Mouse (Mus musculus) limb, embryonic 14.5 days (tissue): ENCODE data around the gene Ccdc163. TPM values are rescaled to one million over a fixed set of nuclear protein-coding genes. Genes with fewer than 3 reads are reported as not detected.

ENCODE experiments used
- ATAC-seq: fragments of 200-750 bp; cut with Nextera tagmentation; 2 replicates; pipeline ENCODE4 v1.8.0; 2017; ENCODE audit warnings: low read depth, moderate number of reproducible peaks, moderate TSS enrichment; ENCODE audit not compliant: low FRiP score
- DNase-seq: peaks from one replicate; pipeline ENCODE4 v3.0.0-alpha.2; 2015; ENCODE audit warnings: low spot score
- H3K27ac ChIP-seq: fragments of 300-500 bp; sonication (generic); replicated peaks from 2 replicates; pipeline ENCODE4 v1.5.1; 2014; ENCODE audit warnings: low read depth, mild to moderate bottlenecking, low read length, moderate library complexity, mixed read lengths
- H3K27me3 ChIP-seq: fragments of 300-500 bp; sonication (generic); 2 replicates; pipeline ENCODE4 v1.6.1; 2014; ENCODE audit warnings: low read length, mixed read lengths; ENCODE audit not compliant: control insufficient read depth, insufficient read depth
- H3K36me3 ChIP-seq: fragments of 300-500 bp; sonication (generic); 2 replicates; pipeline ENCODE4 v1.6.1; 2014; ENCODE audit warnings: mild to moderate bottlenecking, low read length, moderate library complexity, mixed read lengths; ENCODE audit not compliant: control insufficient read depth, insufficient read depth
- H3K4me1 ChIP-seq: fragments of 300-500 bp; sonication (generic); 2 replicates; pipeline ENCODE4 v1.6.1; 2014; ENCODE audit warnings: antibody characterized with exemption, low read length, mixed read lengths; ENCODE audit not compliant: control insufficient read depth, insufficient read depth
- H3K4me2 ChIP-seq: fragments of 300-500 bp; sonication (generic); replicated peaks from 2 replicates; pipeline ENCODE4 v1.6.1; 2014; ENCODE audit warnings: low read depth, mild to moderate bottlenecking, low read length, moderate library complexity; ENCODE audit not compliant: severe bottlenecking
- H3K4me3 ChIP-seq: fragments of 300-500 bp; sonication (generic); replicated peaks from 2 replicates; pipeline ENCODE4 v1.5.1; 2014; ENCODE audit warnings: low read length
- H3K9ac ChIP-seq: fragments of 300-500 bp; sonication (generic); 2 replicates; pipeline ENCODE4 v1.6.1; 2014; ENCODE audit warnings: mild to moderate bottlenecking, low read depth, low read length, moderate library complexity; ENCODE audit not compliant: severe bottlenecking
- H3K9me3 ChIP-seq: fragments of 300-500 bp; sonication (generic); 2 replicates; pipeline ENCODE4 v1.6.1; 2016; ENCODE audit warnings: low read length; ENCODE audit not compliant: control insufficient read depth
- POLR2A ChIP-seq: fragments of 200-500 bp; IDR thresholded peaks from 2 replicates; pipeline ENCODE4 v1.8.0; 2012; ENCODE audit warnings: inconsistent platforms, mild to moderate bottlenecking, moderate library complexity, borderline replicate concordance; ENCODE audit not compliant: insufficient read depth, insufficient read length; ENCODE audit errors: extremely low read depth
- whole genome bisulfite sequencing: fragments of 180-500 bp; shearing (Covaris S2); extraction: QIAGEN DNeasy Blood & Tissue Kit; methylation state at CpG from one replicate; pipeline ENCODE4 v1.1.7; 2014; 5-methylcytosine and 5-hydroxymethylcytosine counted together
- polyA plus RNA-seq, 2 experiments: library from polyadenylated mRNA; depleted of rRNA in 1 of 2; stranded (reverse) in 1 of 2; unstranded in 1 of 2; fragments of >200 nt; fragmentation: Nextera tagmentation in 1 of 2; extraction: Ambion mirVana in 1 of 2; gene quantifications; 2 replicates each; pipeline versions ENCODE4 v1.2.1 to v1.2.3; 2012 to 2014

The Ccdc163 gene
- polyA plus RNA-seq, 2 experiments = 24.3 to 53.7 TPM

DNA sequence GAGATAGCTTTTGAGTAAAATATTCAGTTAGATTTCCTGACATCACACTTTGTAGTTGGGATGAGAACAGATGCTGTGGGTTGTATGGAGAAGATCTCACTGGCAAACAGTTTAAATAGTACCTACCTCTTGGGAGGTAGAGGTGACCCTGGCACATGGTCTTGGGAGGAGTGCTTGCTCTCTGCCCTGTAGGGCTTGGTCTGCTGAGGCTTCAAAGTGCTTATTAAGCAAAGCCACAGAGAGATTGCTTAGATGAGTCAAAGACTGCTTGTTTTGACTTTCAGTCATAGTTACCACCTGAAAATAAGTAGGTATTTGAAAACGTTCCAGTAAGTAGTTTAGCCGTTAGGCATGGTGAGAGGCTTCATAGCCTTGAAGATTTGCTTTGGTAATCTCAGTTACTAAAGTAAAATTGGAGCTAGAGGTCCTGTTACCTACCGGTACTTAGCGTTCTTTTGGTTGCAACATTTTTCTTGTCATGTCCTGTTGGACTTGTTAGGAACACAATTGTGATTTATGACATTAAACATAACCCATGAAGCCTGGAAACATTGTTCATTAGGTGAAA, 18.9 kb upstream of the Ccdc163 start:
- no peak for ATAC-seq
- TF ChIP-seq POLR2A = no peak
- H3K27me3 ChIP-seq = no peaks in the 10 kb centered on the region
- H3K27ac ChIP-seq = no peak overlapping the region
- DNase-seq = no peak
- H3K9me3 ChIP-seq = no peaks in the 10 kb centered on the region
- H3K9ac ChIP-seq = no peak overlapping the region
- H3K4me2 ChIP-seq = no peak overlapping the region
- peaks cover 68% of the 10 kb centered on the region for H3K36me3 ChIP-seq
- H3K4me3 ChIP-seq = no peak overlapping the region
- 82% methylated on average over 4 of the region's 4 CpGs for WGBS
- H3K4me1 ChIP-seq = peaks cover 14% of the 10 kb centered on the region

DNA sequence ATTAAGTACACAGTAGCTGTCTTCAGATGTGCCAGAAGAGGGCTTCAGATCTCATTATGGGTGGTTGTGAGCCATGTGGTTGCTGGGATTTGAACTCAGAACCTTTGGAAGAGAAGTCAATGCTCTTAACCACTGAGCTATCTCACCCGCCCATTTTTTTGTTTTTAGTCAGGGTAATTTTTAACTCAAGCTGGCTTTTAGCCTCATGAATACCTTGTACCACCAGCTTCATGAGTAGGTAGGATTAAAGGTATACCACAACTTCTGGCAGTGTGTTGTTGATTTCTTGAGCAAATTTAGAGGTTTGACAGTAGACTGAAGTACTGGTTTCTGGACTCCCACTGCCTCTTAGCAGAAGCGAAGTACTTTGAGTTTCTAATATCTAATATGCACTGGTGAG, 16.2 kb upstream of the Ccdc163 start:
- H3K4me1 ChIP-seq = peaks cover 2% of the 10 kb centered on the region; the same call in 1 of the 2 replicates
- no peak overlapping the region for H3K4me2 ChIP-seq
- no peak overlapping the region for H3K4me3 ChIP-seq
- 91% methylated on average over 2 of the region's 2 CpGs for WGBS
- peaks cover 93% of the 10 kb centered on the region for H3K36me3 ChIP-seq
- no peak for ATAC-seq
- H3K27me3 ChIP-seq = no peaks in the 10 kb centered on the region
- H3K27ac ChIP-seq = no peak overlapping the region
- H3K9ac ChIP-seq = no peak overlapping the region
- DNase-seq = no peak
- TF ChIP-seq POLR2A = no peak
- no peaks in the 10 kb centered on the region for H3K9me3 ChIP-seq

DNA sequence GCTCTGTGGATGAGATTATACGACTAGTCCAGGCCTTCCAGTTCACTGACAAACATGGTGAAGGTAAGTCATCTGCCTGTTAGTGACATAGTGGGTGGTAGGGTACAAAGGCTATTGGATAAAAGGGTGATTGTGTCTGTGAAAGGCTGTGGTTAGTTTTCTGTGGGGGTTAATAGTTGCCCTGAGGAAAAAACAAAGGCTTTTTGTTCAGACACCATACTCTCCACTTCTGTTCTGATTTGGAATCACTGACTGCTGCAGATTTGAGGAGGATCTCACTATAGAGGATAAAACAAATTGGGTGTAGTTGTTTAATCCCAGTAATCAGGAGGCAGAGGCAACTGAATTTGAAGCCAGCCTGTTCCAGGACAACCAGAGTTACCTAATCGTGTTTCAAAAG, 14.5 kb upstream of the Ccdc163 start:
- Histone ChIP-seq H3K36me3 (peaks cover 97% of the 10 kb centered on the region), H3K9ac (no peak overlapping the region), H3K27ac (no peak overlapping the region), H3K4me2 (no peak overlapping the region), H3K27me3 (no peaks in the 10 kb centered on the region), H3K9me3 (no peaks in the 10 kb centered on the region), H3K4me3 (no peak overlapping the region), H3K4me1 (no peaks in the 10 kb centered on the region)
- TF ChIP-seq POLR2A = no peak
- ATAC-seq (no peak), DNase-seq (no peak)
- 90% methylated on average over 2 of the region's 2 CpGs for WGBS

DNA sequence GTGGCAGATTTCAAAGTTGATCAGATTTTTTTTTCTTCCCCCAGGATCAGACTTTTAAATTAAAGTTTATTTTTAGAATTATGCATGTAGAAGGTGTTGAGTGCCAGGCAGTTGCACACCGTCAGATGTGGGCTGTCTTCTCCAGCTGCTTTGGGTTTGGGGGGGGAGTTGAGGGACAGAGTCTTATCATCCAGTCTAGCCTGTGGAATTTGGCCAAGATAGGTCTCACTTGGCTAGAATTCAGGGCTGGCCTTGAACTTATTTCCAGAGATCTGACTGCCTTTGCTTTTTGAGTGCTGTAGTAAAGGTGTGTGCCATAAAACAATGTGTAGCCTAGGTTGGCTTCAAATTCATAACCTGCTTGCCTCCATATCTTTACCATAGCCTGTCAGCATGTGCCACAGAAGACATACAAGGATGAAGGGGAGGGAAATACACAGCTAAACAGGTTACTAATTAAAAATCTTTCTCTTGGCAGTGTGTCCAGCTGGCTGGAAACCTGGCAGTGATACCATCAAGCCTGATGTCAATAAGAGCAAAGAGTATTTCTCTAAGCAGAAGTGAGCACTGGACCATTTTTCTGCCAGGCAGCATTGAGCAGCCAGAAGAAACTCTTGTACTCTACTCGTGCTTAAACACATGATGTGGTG, 9.5 kb upstream of the Ccdc163 start:
- H3K4me2 ChIP-seq = no peak overlapping the region
- DNase-seq (no peak), ATAC-seq (no peak)
- peaks cover 72% of the 10 kb centered on the region for H3K36me3 ChIP-seq
- TF ChIP-seq POLR2A = no peak
- no peak overlapping the region for H3K9ac ChIP-seq
- no peaks in the 10 kb centered on the region for H3K9me3 ChIP-seq
- no peaks in the 10 kb centered on the region for H3K27me3 ChIP-seq
- WGBS = 83% methylated on average over 2 of the region's 2 CpGs
- H3K27ac ChIP-seq = no peak overlapping the region
- H3K4me3 ChIP-seq = no peak overlapping the region
- H3K4me1 ChIP-seq = no peaks in the 10 kb centered on the region

DNA sequence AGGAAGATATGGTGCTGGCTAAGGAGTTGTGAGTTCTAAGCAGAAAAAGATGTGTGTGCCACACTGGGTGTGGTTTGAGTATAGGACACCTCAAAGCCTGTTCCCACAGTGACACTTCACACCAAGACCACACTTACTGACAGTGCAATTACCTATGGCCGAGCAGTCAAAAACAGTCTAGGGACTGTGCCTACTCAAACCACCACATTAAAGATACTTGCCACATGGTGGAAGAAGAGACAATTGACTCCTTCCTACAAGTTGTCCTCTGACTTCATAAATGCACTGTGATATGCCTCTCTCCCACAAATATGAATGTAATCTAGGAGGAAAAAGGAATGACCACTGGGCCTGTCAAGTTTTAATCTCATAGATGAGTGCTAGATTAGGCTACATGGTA, 7.3 kb upstream of the Ccdc163 start:
- no peak for TF ChIP-seq POLR2A
- ATAC-seq (no peak), DNase-seq (no peak)
- Histone ChIP-seq H3K9ac (no peak overlapping the region), H3K4me2 (no peak overlapping the region), H3K9me3 (no peaks in the 10 kb centered on the region), H3K36me3 (peaks cover 57% of the 10 kb centered on the region), H3K27me3 (no peaks in the 10 kb centered on the region), H3K4me1 (no peaks in the 10 kb centered on the region), H3K27ac (no peak overlapping the region), H3K4me3 (no peak overlapping the region)
- WGBS = 59% methylated on average over 1 of the region's 1 CpGs
